Mouse (Mus musculus) heart, embryonic 13.5 days (tissue): ENCODE measurements around the gene Heg1. TPM values are rescaled to one million over a fixed set of nuclear protein-coding genes. Genes with fewer than 3 reads are reported as not detected.

Experiments used
- ATAC-seq: fragments of 200-750 bp; cut with Nextera tagmentation; 2 replicates; pipeline ENCODE4 v1.8.0; 2017; ENCODE audit warnings: moderate TSS enrichment; ENCODE audit not compliant: insufficient number of reproducible peaks, low FRiP score, low TSS enrichment; ENCODE audit errors: extremely low read depth
- H3K27ac ChIP-seq: fragments of 300-500 bp; sonication (generic); replicated peaks from 2 replicates; pipeline ENCODE4 v1.5.1; 2015; ENCODE audit warnings: moderate library complexity, mild to moderate bottlenecking, inconsistent platforms
- H3K27me3 ChIP-seq: fragments of 300-500 bp; sonication (generic); replicated peaks from 2 replicates; pipeline ENCODE4 v1.6.1; 2015; ENCODE audit warnings: mild to moderate bottlenecking, inconsistent platforms
- H3K36me3 ChIP-seq: fragments of 300-500 bp; sonication (generic); 2 replicates; pipeline ENCODE4 v1.6.1; 2015; ENCODE audit warnings: mild to moderate bottlenecking, inconsistent platforms
- H3K4me1 ChIP-seq: fragments of 300-500 bp; sonication (generic); 2 replicates; pipeline ENCODE4 v1.6.1; 2015; ENCODE audit warnings: inconsistent platforms
- H3K4me2 ChIP-seq: fragments of 300-500 bp; sonication (generic); 2 replicates; pipeline ENCODE4 v1.6.1; 2015; ENCODE audit warnings: inconsistent platforms, mild to moderate bottlenecking, moderate library complexity
- H3K4me3 ChIP-seq: fragments of 300-500 bp; sonication (generic); 2 replicates; pipeline ENCODE4 v1.5.1; 2015; ENCODE audit warnings: moderate library complexity, mild to moderate bottlenecking, inconsistent platforms
- H3K9ac ChIP-seq: fragments of 300-500 bp; sonication (generic); 2 replicates; pipeline ENCODE4 v1.6.1; 2015; ENCODE audit warnings: inconsistent platforms, mild to moderate bottlenecking, moderate library complexity
- H3K9me3 ChIP-seq: fragments of 300-500 bp; sonication (generic); 2 replicates; pipeline ENCODE4 v1.6.1; 2016; ENCODE audit warnings: inconsistent platforms
- WGBS: fragments of 180-500 bp; shearing (Covaris S2); methylation state at CpG from one replicate; pipeline ENCODE4 v1.1.7; 2015; ENCODE audit warnings: mixed read lengths; 5-methylcytosine and 5-hydroxymethylcytosine counted together
- polyA plus RNA-seq: library from polyadenylated mRNA; unstranded; fragments of >200 nt; fragmentation: Nextera tagmentation; extraction: Ambion mirVana; gene quantifications from 2 replicates; pipeline ENCODE4 v1.2.1, GENCODE M21; 2015

Gene Heg1
- polyA plus RNA-seq, 1 experiment from 2014 or later = 32.3 TPM

- 72% methylated on average over 6 of the region's 6 CpGs for WGBS
- no peak overlapping the region for H3K9ac ChIP-seq
- H3K4me3 ChIP-seq = no peak overlapping the region
- H3K36me3 ChIP-seq = peaks cover 97% of the 10 kb centered on the region
- H3K27me3 ChIP-seq = no peaks in the 10 kb centered on the region
- H3K4me2 ChIP-seq = no peak overlapping the region
- no peak for ATAC-seq
- H3K4me1 ChIP-seq = peaks cover 29% of the 10 kb centered on the region
- H3K27ac ChIP-seq = no peak overlapping the region
- H3K9me3 ChIP-seq = no peaks in the 10 kb centered on the region
Observed at GRCm38 (mm10) chr16:33733864-33734263, 49.7 kb downstream of the Heg1 start.

GRCm38 (mm10) chr16:33734545-33734944 is 50.4 kb downstream of the Heg1 start:
- H3K36me3 ChIP-seq = peaks cover 97% of the 10 kb centered on the region
- no peaks in the 10 kb centered on the region for H3K9me3 ChIP-seq
- H3K27ac ChIP-seq = no peak overlapping the region
- 58% methylated on average over 10 of the region's 10 CpGs for WGBS
- H3K9ac ChIP-seq = no peak overlapping the region
- H3K4me2 ChIP-seq = no peak overlapping the region
- H3K4me3 ChIP-seq = no peak overlapping the region
- no peaks in the 10 kb centered on the region for H3K27me3 ChIP-seq
- no peak for ATAC-seq
- H3K4me1 ChIP-seq = peaks cover 31% of the 10 kb centered on the region

- H3K27me3 ChIP-seq = no peaks in the 10 kb centered on the region
- H3K4me1 ChIP-seq = peaks cover 38% of the 10 kb centered on the region
- H3K9me3 ChIP-seq = no peaks in the 10 kb centered on the region
- no peak overlapping the region for H3K4me3 ChIP-seq
- H3K9ac ChIP-seq = no peak overlapping the region
- no peak overlapping the region for H3K27ac ChIP-seq
- H3K4me2 ChIP-seq = no peak overlapping the region
- peaks cover 94% of the 10 kb centered on the region for H3K36me3 ChIP-seq
- no peak for ATAC-seq
- WGBS = 73% methylated on average over 5 of the region's 5 CpGs
Observed at GRCm38 (mm10) chr16:33735238-33735637, 51.1 kb downstream of the Heg1 start.

GRCm38 (mm10) chr16:33735791-33736190 is 51.6 kb downstream of the Heg1 start:
- no peaks in the 10 kb centered on the region for H3K27me3 ChIP-seq
- H3K27ac ChIP-seq = no peak overlapping the region
- H3K9me3 ChIP-seq = no peaks in the 10 kb centered on the region
- H3K36me3 ChIP-seq = peaks cover 94% of the 10 kb centered on the region
- no peak for ATAC-seq
- H3K4me2 ChIP-seq = no peak overlapping the region
- no peak overlapping the region for H3K4me3 ChIP-seq
- peaks cover 44% of the 10 kb centered on the region for H3K4me1 ChIP-seq
- 69% methylated on average over 5 of the region's 5 CpGs for WGBS
- no peak overlapping the region for H3K9ac ChIP-seq

GRCm38 (mm10) chr16:33736746-33737145 is 52.6 kb downstream of the Heg1 start:
- WGBS = 71% methylated on average over 6 of the region's 6 CpGs
- Histone ChIP-seq H3K9ac (no peak overlapping the region), H3K9me3 (no peaks in the 10 kb centered on the region), H3K4me1 (peaks cover 44% of the 10 kb centered on the region), H3K27ac (no peak overlapping the region), H3K27me3 (no peaks in the 10 kb centered on the region), H3K4me2 (no peak overlapping the region), H3K36me3 (peaks cover 92% of the 10 kb centered on the region), H3K4me3 (no peak overlapping the region)
- ATAC-seq = no peak

GRCm38 (mm10) chr16:33738949-33739719 is 55.0 kb downstream of the Heg1 start:
- Histone ChIP-seq H3K4me1 (peaks cover 36% of the 10 kb centered on the region), H3K27ac (0 out of 2 replicates have a peak overlapping the region, but pooled peaks have one; percentile 20), H3K9ac (no peak overlapping the region), H3K9me3 (no peaks in the 10 kb centered on the region), H3K27me3 (no peaks in the 10 kb centered on the region), H3K36me3 (peaks cover 94% of the 10 kb centered on the region), H3K4me3 (no peak overlapping the region), H3K4me2 (no peak overlapping the region)
- WGBS = 76% methylated on average over 7 of the region's 7 CpGs
- no peak for ATAC-seq

- no peak overlapping the region for H3K9ac ChIP-seq
- no peaks in the 10 kb centered on the region for H3K27me3 ChIP-seq
- no peak overlapping the region for H3K4me3 ChIP-seq
- no peak for ATAC-seq
- H3K27ac ChIP-seq = peak overlapping the region; percentile 34; the same call in 1 of the 2 replicates
- H3K4me1 ChIP-seq = peaks cover 36% of the 10 kb centered on the region
- 46% methylated on average over 3 of the region's 3 CpGs for WGBS
- peaks cover 94% of the 10 kb centered on the region for H3K36me3 ChIP-seq
- no peaks in the 10 kb centered on the region for H3K9me3 ChIP-seq
- no peak overlapping the region for H3K4me2 ChIP-seq
Observed at GRCm38 (mm10) chr16:33739802-33740201, 55.6 kb downstream of the Heg1 start.

GRCm38 (mm10) chr16:33740416-33740815 is 56.2 kb downstream of the Heg1 start:
- 59% methylated on average over 6 of the region's 6 CpGs for WGBS
- Histone ChIP-seq H3K27ac (peak overlapping the region; percentile 34), H3K4me1 (peaks cover 36% of the 10 kb centered on the region), H3K27me3 (no peaks in the 10 kb centered on the region), H3K36me3 (peaks cover 94% of the 10 kb centered on the region), H3K4me3 (no peak overlapping the region), H3K9me3 (no peaks in the 10 kb centered on the region), H3K4me2 (no peak overlapping the region), H3K9ac (no peak overlapping the region)
- no peak for ATAC-seq

- 0 out of 2 replicates have a peak overlapping the region, but pooled peaks have one; percentile 1 for H3K9ac ChIP-seq
- peak overlapping the region; percentile 34; the same call in 1 of the 2 replicates for H3K27ac ChIP-seq
- 41% methylated on average over 5 of the region's 5 CpGs for whole genome bisulfite sequencing
- no peaks in the 10 kb centered on the region for H3K27me3 ChIP-seq
- peaks cover 36% of the 10 kb centered on the region for H3K4me1 ChIP-seq
- H3K9me3 ChIP-seq = no peaks in the 10 kb centered on the region
- no peak overlapping the region for H3K4me2 ChIP-seq
- H3K36me3 ChIP-seq = peaks cover 91% of the 10 kb centered on the region
- ATAC-seq = no peak
- H3K4me3 ChIP-seq = no peak overlapping the region
Observed at GRCm38 (mm10) chr16:33741795-33742194, 57.6 kb downstream of the Heg1 start.

GRCm38 (mm10) chr16:33742233-33742632 is 58.1 kb downstream of the Heg1 start:
- H3K27ac ChIP-seq = peak overlapping the region; percentile 34; the same call in 1 of the 2 replicates
- no peak overlapping the region for H3K4me3 ChIP-seq
- no peaks in the 10 kb centered on the region for H3K27me3 ChIP-seq
- no peak overlapping the region for H3K4me2 ChIP-seq
- peaks cover 36% of the 10 kb centered on the region for H3K4me1 ChIP-seq
- ATAC-seq = no peak
- 74% methylated on average over 9 of the region's 9 CpGs for WGBS
- no peaks in the 10 kb centered on the region for H3K9me3 ChIP-seq
- H3K36me3 ChIP-seq = peaks cover 89% of the 10 kb centered on the region
- no peak overlapping the region for H3K9ac ChIP-seq

GRCm38 (mm10) chr16:33744622-33745419 is 60.7 kb downstream of the Heg1 start:
- Histone ChIP-seq H3K4me3 (no peak overlapping the region), H3K27ac (no peak overlapping the region), H3K9me3 (no peaks in the 10 kb centered on the region), H3K4me2 (no peak overlapping the region), H3K36me3 (peaks cover 89% of the 10 kb centered on the region), H3K27me3 (no peaks in the 10 kb centered on the region), H3K4me1 (peaks cover 26% of the 10 kb centered on the region), H3K9ac (no peak overlapping the region)
- ATAC-seq = no peak
- WGBS = 57% methylated on average over 7 of the region's 7 CpGs
